Mouse (Mus musculus) testis, postnatal 10 days (tissue): ENCODE data around the gene Mb.
A peak's percentile ranks its signal among the peaks of the same experiment; 100 is the strongest.

Experiments used
- DNase-seq: peaks from one replicate; pipeline ENCODE4 v3.0.0; 2021; ENCODE audit warnings: low spot score

Gene Mb

GRCm38 (mm10) chr15:76979799-76980198 is 70.7 kb downstream of the Mb start:
- peak; percentile 31 for DNase-seq

DNA sequence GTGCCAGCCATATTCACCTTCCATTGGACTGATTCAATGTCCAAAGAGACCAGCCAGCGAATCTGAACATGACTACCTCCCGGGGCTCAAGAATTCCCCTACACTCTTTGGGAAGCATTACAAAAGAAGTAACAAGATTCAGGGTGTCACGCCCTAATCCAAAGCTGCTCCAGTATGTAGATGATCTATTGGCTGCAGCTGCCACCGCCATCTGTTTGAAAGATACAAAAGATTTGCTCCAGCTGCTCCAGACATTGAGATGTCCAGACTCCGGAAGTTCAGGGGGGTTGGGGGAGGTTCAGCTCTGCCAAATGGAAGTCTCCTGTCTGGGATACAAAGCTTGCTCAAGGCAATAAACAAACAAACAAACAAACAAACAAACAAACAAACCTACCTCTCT is 73.9 kb downstream of the Mb start:
- DNase-seq, result no peak

DNA sequence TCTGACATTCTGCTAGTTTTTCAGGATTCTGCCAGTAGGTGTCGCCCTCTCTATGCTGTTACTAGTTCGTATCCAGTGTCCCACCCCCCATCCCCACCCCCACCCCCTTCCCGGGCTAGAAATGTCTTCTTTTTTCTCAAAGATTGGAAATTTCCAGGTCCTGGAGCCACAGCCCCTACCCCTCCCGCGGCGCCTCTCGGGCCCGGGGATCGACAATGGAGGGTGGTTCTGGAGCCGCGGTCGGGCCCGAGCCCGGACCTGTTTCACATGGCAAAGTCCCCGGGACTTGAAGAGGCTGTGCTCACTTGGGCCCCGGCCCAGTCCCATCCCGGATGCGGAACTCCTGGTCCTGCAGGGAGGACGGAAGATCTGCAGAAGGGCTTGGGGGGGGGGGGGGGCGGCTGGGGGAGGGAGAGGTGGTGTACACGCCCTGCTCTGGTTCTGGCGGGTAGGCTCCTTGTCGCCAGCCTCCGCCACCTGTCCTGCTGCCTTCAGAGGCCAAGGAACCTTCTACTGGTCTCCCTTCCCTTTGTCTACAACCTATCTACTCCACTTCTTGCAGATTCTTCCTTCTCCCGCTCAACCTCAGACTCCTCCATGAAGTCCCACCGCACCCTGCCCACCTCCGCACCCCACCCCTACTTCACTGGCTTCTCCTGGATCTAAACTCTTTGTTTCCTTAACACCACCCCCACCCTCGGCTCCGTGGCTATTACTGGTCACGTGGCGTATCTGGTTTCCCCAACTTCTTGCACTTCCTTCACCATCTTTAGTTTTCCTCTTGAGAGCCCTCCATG is 76.4 kb downstream of the Mb start:
- peak; percentile 93 for DNase-seq

GRCm38 (mm10) chr15:76973272-76973854 is 77.1 kb downstream of the Mb start:
- DNase-seq, result no peak

GRCm38 (mm10) chr15:76972661-76973060 is 77.8 kb downstream of the Mb start:
- DNase-seq, result no peak
